Mouse (Mus musculus) layer of hippocampus, adult 18-20 months (tissue): ENCODE results near the gene Ncmap. TPM values are rescaled to one million over a fixed set of nuclear protein-coding genes. Genes with fewer than 3 reads are reported as not detected.
"Not testable (repeated sequence)": the region's sequence is repeated elsewhere in the genome, so short reads cannot be mapped to it uniquely, and the experiment has no call there.

ENCODE experiments used
- DNase-seq, 2 experiments: peaks; one replicate each; pipeline ENCODE4 v3.0.0; 2022; ENCODE audit warnings: low spot score in 2 of 2
- total RNA-seq, 2 experiments: library from RNA; stranded (reverse); gene quantifications; 2 replicates each; pipeline ENCODE4 v1.2.3; 2021

The Ncmap gene
- total RNA-seq, 2 experiments from 2014 or later, result 0.23 to 0.37 TPM

GRCm38 (mm10) chr4:135401881-135402280, 3.9 kb upstream of the Ncmap start:
- DNase-seq, result no peak

GRCm38 (mm10) chr4:135397551-135397950, 476 bp downstream of the Ncmap start:
- no peak for DNase-seq

- DNase-seq, result no peak
Observed at GRCm38 (mm10) chr4:135396303-135396702, 1.7 kb downstream of the Ncmap start.

- DNase-seq, result no peak
Observed at GRCm38 (mm10) chr4:135395375-135395774, 2.7 kb downstream of the Ncmap start.

GRCm38 (mm10) chr4:135394666-135395065, 3.4 kb downstream of the Ncmap start:
- no peak for DNase-seq

GRCm38 (mm10) chr4:135393381-135393780, 4.6 kb downstream of the Ncmap start:
- DNase-seq, result no peak

- DNase-seq, result no peak
Observed at GRCm38 (mm10) chr4:135392801-135393200, 5.2 kb downstream of the Ncmap start.

GRCm38 (mm10) chr4:135391014-135391413, 7.0 kb downstream of the Ncmap start:
- DNase-seq, result no peak

- DNase-seq, result no peak
Observed at GRCm38 (mm10) chr4:135385614-135386013, 12.4 kb downstream of the Ncmap start.

- DNase-seq, result peak; percentile 40 to 77
Observed at GRCm38 (mm10) chr4:135382316-135382715, 15.7 kb downstream of the Ncmap start.

- DNase-seq, result no peak
Observed at GRCm38 (mm10) chr4:135381355-135381754, 16.7 kb downstream of the Ncmap start.

GRCm38 (mm10) chr4:135377241-135377640, 20.8 kb downstream of the Ncmap start:
- DNase-seq, result no peak

- no peak for DNase-seq
Observed at GRCm38 (mm10) chr4:135375444-135375843, 22.6 kb downstream of the Ncmap start.

GRCm38 (mm10) chr4:135373299-135373698, 24.7 kb downstream of the Ncmap start:
- DNase-seq, result no peak

- no peak for DNase-seq
Observed at GRCm38 (mm10) chr4:135370372-135370771, 27.7 kb downstream of the Ncmap start.

- DNase-seq, result peak in 1 of 2 experiments; percentile 13
Observed at GRCm38 (mm10) chr4:135362828-135363227, 35.2 kb downstream of the Ncmap start.

- no peak for DNase-seq
Observed at GRCm38 (mm10) chr4:135361722-135362121, 36.3 kb downstream of the Ncmap start.

- peak in 1 of 2 experiments; percentile 41 for DNase-seq
Observed at GRCm38 (mm10) chr4:135358736-135359135, 39.3 kb downstream of the Ncmap start.

- DNase-seq, result no peak
Observed at GRCm38 (mm10) chr4:135357221-135357920, 40.7 kb downstream of the Ncmap start.

- DNase-seq, result no peak
Observed at GRCm38 (mm10) chr4:135355886-135356550, 42.0 kb downstream of the Ncmap start.

- not testable (repeated sequence) for DNase-seq
Observed at GRCm38 (mm10) chr4:135354751-135355150, 43.3 kb downstream of the Ncmap start.

- DNase-seq, result peak in 1 of 2 experiments; percentile 11
Observed at GRCm38 (mm10) chr4:135353794-135354450, 44.1 kb downstream of the Ncmap start.
